Comparison of ENCODE assay signal across 11 mouse cellular contexts in the genomic region with DNA sequence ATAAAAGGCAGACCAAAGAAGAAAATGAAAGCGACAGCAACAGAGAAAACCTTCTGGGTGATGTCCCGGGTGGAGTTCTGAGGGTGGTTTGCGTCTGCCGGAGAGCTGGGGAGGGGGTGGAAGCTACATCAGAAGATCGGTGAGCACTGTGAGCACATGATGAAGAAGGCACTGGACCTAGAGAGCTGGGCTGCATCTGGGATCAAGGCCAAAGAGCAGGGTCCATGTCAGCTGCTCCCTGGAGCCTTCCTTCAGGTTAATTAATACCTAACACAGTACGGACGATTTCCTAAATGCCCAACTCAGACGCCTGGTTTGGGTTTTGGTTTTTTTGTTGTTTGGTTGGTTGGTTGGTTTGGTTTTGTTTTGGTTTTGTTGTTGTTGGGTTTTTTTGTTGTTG.
DNase-seq lines count a peak whose midpoint lies in the region; ATAC-seq and TF ChIP-seq lines count a peak whose summit lies in the region.
"Had no signal": no experiment of that assay in that cellular context is flagged by ENCODE, and none has a peak within 500 bp of the region (broad histone marks: within the 10 kb centered on the region; RNA-seq: fewer than 3 reads in every experiment).

No protein-coding gene starts in this region.

- H3K27ac ChIP-seq in kidney, embryonic 14.5 days (ENCODE audit: low read depth, low read length), result no peak overlapping the region
- H3K27ac ChIP-seq in kidney, embryonic 15.5 days, result 0 out of 2 replicates have a peak overlapping the region, but pooled peaks have one; percentile 7
- H3K27ac ChIP-seq in liver, adult 2 months (replicated peaks; ENCODE audit: insufficient read depth, low read depth, low read length), result peak overlapping the region; percentile 68

- H3K36me3 ChIP-seq in kidney, embryonic 14.5 days (ENCODE audit: control insufficient read depth, insufficient read depth, low read length), result no peaks in the 10 kb centered on the region
- H3K36me3 ChIP-seq in kidney, embryonic 15.5 days, result no peaks in the 10 kb centered on the region
- no peaks in the 10 kb centered on the region for H3K36me3 ChIP-seq in liver, adult 2 months (ENCODE audit: control insufficient read depth, insufficient read depth, low read length)

- no peaks in the 10 kb centered on the region; the same call in 1 of the 2 replicates for H3K27me3 ChIP-seq in kidney, embryonic 14.5 days (ENCODE audit: control insufficient read depth, insufficient read depth, low read length)
- H3K27me3 ChIP-seq in kidney, embryonic 15.5 days, result no peaks in the 10 kb centered on the region
- no peaks in the 10 kb centered on the region for H3K27me3 ChIP-seq in liver, adult 2 months (ENCODE audit: control insufficient read depth, insufficient read depth, low read length)

- peaks cover 8% of the 10 kb centered on the region for H3K4me1 ChIP-seq in kidney, embryonic 14.5 days (ENCODE audit: control insufficient read depth, insufficient read depth, low read length)
- peaks cover 25% of the 10 kb centered on the region for H3K4me1 ChIP-seq in kidney, embryonic 15.5 days
- H3K4me1 ChIP-seq in liver, adult 2 months (ENCODE audit: control insufficient read depth, insufficient read depth, low read length), result peaks cover 7% of the 10 kb centered on the region

- no peak for TF ChIP-seq POLR2A in liver, adult 2 months (IDR thresholded peaks at IDR 0.05; ENCODE audit: extremely low read depth, insufficient read depth, low read length)

- peak; percentile 81 for DNase-seq in kidney, adult 11 months
- DNase-seq in liver, adult 2 months (ENCODE audit: extremely low read depth, low read depth, low spot score), result peak; percentile 95
- DNase-seq in urinary bladder, postnatal 14 days (ENCODE audit: low spot score), result no peak
- DNase-seq in gastrocnemius, postnatal 10 days, result no peak
- DNase-seq: cerebellum, adult 9-10 months; heart, adult 2 months had no signal

- no peaks in the 10 kb centered on the region for H3K9me3 ChIP-seq in kidney, embryonic 14.5 days (ENCODE audit: control insufficient read depth, low read length)
- no peaks in the 10 kb centered on the region; the same call in 1 of the 2 replicates for H3K9me3 ChIP-seq in kidney, embryonic 15.5 days (replicated peaks)

- no peak for TF ChIP-seq CTCF in liver, adult 2 months (IDR thresholded peaks at IDR 0.05; ENCODE audit: low read depth, low read length)

- H3K9ac ChIP-seq in kidney, embryonic 14.5 days (ENCODE audit: low read depth, low read length), result no peak overlapping the region
- H3K9ac ChIP-seq in kidney, embryonic 15.5 days, result no peak overlapping the region
- H3K9ac ChIP-seq in liver, adult 2 months (ENCODE audit: low read depth, low read length), result peak overlapping the region; percentile 7; the same call in 1 of the 2 replicates

- no peaks in the 10 kb centered on the region; the same call in 1 of the 2 replicates for H3K79me2 ChIP-seq in liver, adult 2 months (ENCODE audit: control insufficient read depth, insufficient read depth, low read length)

- WGBS in kidney, embryonic 14.5 days, result 61% methylated on average over 8 of the region's 8 CpGs
- WGBS in kidney, embryonic 15.5 days, result 54% methylated on average over 8 of the region's 8 CpGs
- WGBS in liver, adult 2 months, result 25% methylated on average over 8 of the region's 8 CpGs

- ATAC-seq in kidney, embryonic 14.5 days (ENCODE audit: low FRiP score, low TSS enrichment), result no peak
- ATAC-seq in kidney, embryonic 15.5 days (replicated peaks; ENCODE audit: low FRiP score), result 0 out of 2 replicates have a peak, but pooled peaks have one; percentile 54
- ATAC-seq in monocyte, adult 5-6 weeks (replicated peaks; ENCODE audit: insufficient number of reproducible peaks, low FRiP score, low TSS enrichment, poor library complexity, severe bottlenecking), result no peak
- ATAC-seq: CD4-positive, CD25-positive, alpha-beta regulatory T cell, adult 4 months; lung, postnatal 0 days had no signal

- no peak overlapping the region for H3K4me2 ChIP-seq in kidney, embryonic 14.5 days (replicated peaks; ENCODE audit: low read depth, low read length)
- H3K4me2 ChIP-seq in kidney, embryonic 15.5 days, result no peak overlapping the region

- H3K4me3 ChIP-seq in kidney, embryonic 14.5 days (ENCODE audit: low read length), result no peak overlapping the region
- H3K4me3 ChIP-seq in kidney, embryonic 15.5 days (replicated peaks), result no peak overlapping the region
- peak overlapping the region; percentile 26 for H3K4me3 ChIP-seq in liver, adult 2 months (ENCODE audit: insufficient read depth, low read depth, low read length)
- H3K4me3 ChIP-seq: heart, adult 2 months had no signal

Comparison
In these comparisons a context has a peak if more than half of its experiments do, and no peak if none do; other contexts are left out.
1. DNase-seq: peak in kidney, adult 11 months (single experiment) and liver, adult 2 months (single experiment); none in urinary bladder, postnatal 14 days (single experiment) and gastrocnemius, postnatal 10 days (single experiment).